In the genomic region with DNA sequence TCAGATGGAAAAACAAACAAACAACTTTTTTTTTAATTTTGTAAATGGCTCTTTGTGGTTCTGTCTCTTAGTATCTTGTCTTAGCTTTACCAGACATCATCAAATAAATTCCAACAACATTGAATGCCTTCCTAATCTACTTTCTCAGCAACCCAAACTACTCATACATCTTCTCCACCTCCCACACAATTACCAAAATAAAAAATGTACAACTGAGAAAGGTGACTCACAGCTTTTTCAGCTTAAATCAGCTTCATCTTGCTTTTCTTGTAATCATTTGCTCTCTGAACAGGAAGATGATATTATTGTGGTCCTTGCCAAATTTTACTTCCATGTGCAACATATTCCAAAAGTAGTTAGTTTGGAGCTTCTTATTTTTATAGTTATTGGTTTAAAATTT, we compare ENCODE assay signal across 20 mouse cellular contexts.
"Had no signal": no experiment of that assay in that cellular context is flagged by ENCODE, and none has a peak within 500 bp of the region (broad histone marks: within the 10 kb centered on the region; RNA-seq: fewer than 3 reads in every experiment).

No protein-coding gene starts in this region.

- H3K27me3 ChIP-seq: midbrain, embryonic 12.5 days; neural tube, embryonic 13.5 days; neural tube, embryonic 15.5 days; stomach, embryonic 15.5 days had no signal

- H3K27ac ChIP-seq: midbrain, embryonic 10.5 days; midbrain, embryonic 12.5 days; neural tube, embryonic 13.5 days; neural tube, embryonic 15.5 days; stomach, embryonic 15.5 days; stomach, postnatal 0 days had no signal

- H3K4me1 ChIP-seq: midbrain, embryonic 10.5 days; midbrain, embryonic 12.5 days; neural tube, embryonic 15.5 days; stomach, embryonic 15.5 days had no signal

- H3K4me3 ChIP-seq: midbrain, embryonic 10.5 days; midbrain, embryonic 12.5 days; myocyte; neural tube, embryonic 13.5 days; neural tube, embryonic 15.5 days; stomach, embryonic 15.5 days had no signal

- DNase-seq: lung, adult 18-20 months; lung, embryonic 14.5 days; lung, postnatal 10 days; lung, postnatal 4 days; midbrain, embryonic 14.5 days; retina, postnatal 1 day; right cerebral cortex, adult 18-20 months; right cerebral cortex, postnatal 25 days; right cerebral cortex, postnatal 4 days; spleen, adult 18-20 months; thymus, adult 18-20 months; thymus, postnatal 14 days; thymus, postnatal 36 days had no signal
